Mouse (Mus musculus): ENCODE data around the gene Tmem91. TPM values are rescaled to one million over a fixed set of nuclear protein-coding genes. Genes with fewer than 3 reads are reported as not detected.

Tmem91 gene
- total and polyA plus RNA-seq, 3 experiments: 0.55 to 1.3 TPM; not detected in 1

DNA sequence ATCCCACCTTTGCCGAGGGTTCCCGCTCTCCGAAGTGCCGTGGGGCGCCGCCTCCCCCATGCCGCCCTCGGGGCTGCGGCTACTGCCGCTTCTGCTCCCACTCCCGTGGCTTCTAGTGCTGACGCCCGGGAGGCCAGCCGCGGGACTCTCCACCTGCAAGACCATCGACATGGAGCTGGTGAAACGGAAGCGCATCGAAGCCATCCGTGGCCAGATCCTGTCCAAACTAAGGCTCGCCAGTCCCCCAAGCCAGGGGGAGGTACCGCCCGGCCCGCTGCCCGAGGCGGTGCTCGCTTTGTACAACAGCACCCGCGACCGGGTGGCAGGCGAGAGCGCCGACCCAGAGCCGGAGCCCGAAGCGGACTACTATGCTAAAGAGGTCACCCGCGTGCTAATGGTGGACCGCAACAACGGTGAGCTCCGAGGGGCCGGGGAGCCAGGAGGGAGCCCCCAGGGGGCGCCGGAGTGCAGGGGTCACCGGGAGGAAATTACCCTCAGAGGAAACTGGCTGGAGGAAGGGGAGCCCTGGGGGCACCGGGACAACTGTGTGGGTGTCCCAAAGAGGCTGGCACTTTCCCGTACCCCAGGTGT is 12.9 kb upstream of the Tmem91 start:
- H3K27ac ChIP-seq (ENCODE audit: insufficient read depth, low read depth): peak overlapping the region; percentile 64
- in situ Hi-C loops (cut with MboI; ENCODE audit: low pct_ligation_motif_present, low pct_unique_long_range_greater_than_20kb, low sequenced_read_pairs): no loop called here
- H3K9me3 ChIP-seq (replicated peaks; ENCODE audit: low read length): no peaks in the 10 kb centered on the region
- dilution Hi-C loops (cut with MboI; ENCODE audit: extremely low pct_ligation_motif_present, extremely low pct_unique_long_range_greater_than_20kb, low sequenced_read_pairs): no loop called here
- peaks cover 21 to 45% of the 10 kb centered on the region in 2 experiments for H3K4me1 ChIP-seq (ENCODE audit: control insufficient read depth in 1 of 2, insufficient read depth in 2 of 2)
- peaks cover 25% of the 10 kb centered on the region for H3K79me2 ChIP-seq (replicated peaks; ENCODE audit: control insufficient read depth, extremely low read depth, insufficient read depth, poor library complexity, severe bottlenecking)
- no peaks in the 10 kb centered on the region for H3K27me3 ChIP-seq (replicated peaks)
- DNase-seq (ENCODE audit: extremely low read depth): peak; percentile 48
- H3K36me3 ChIP-seq (replicated peaks in 1 of 2; ENCODE audit: control insufficient read depth in 1 of 2, insufficient read depth in 1 of 2, low read length in 1 of 2): peaks cover 10 to 44% of the 10 kb centered on the region in 2 experiments
- H3K4me3 ChIP-seq (replicated peaks in 1 of 3; ENCODE audit: low read depth in 2 of 3, low read length in 2 of 3, poor library complexity in 1 of 3): peak overlapping the region; percentile 73 to 87 (median 83)
- no peak; the same call in 1 of the 2 replicates for TF ChIP-seq IRF4 (IDR thresholded peaks at IDR 0.05; ENCODE audit: low read depth, low read length)
- TF ChIP-seq SIN3A (IDR thresholded peaks at IDR 0.05; ENCODE audit: low read length): peak; percentile 75
- peak; percentile 91; the same call in 1 of the 2 replicates for TF ChIP-seq UBTF (IDR thresholded peaks at IDR 0.05; ENCODE audit: low read depth, low read length)
- TF ChIP-seq ZMIZ1 (IDR thresholded peaks at IDR 0.05; ENCODE audit: low read depth, low read length): peak; percentile 43; the same call in 1 of the 2 replicates
- TF ChIP-seq ZKSCAN1 (IDR thresholded peaks at IDR 0.05; ENCODE audit: borderline replicate concordance, low read depth, low read length): peak; percentile 16; the same call in 1 of the 2 replicates
- TF ChIP-seq RAD21 (IDR thresholded peaks at IDR 0.05; ENCODE audit: low read depth, low read length): no peak; the same call in none of the 2 replicates
- no peak for TF ChIP-seq MAFK (IDR thresholded peaks at IDR 0.05; ENCODE audit: insufficient replicate concordance, low read length)
- peak; percentile 18; the same call in 1 of the 2 replicates for TF ChIP-seq NELFE (IDR thresholded peaks at IDR 0.05; ENCODE audit: low read depth, low read length)
- TF ChIP-seq CTCF (conservative IDR thresholded peaks at IDR 0.05 in 1 of 2, IDR thresholded peaks at IDR 0.05 in 1 of 2; ENCODE audit: low read depth in 2 of 2, low read length in 2 of 2): peak in 1 of 2 experiments; percentile 68; a peak in 2 of 4 replicates
- TF ChIP-seq SMC3 (IDR thresholded peaks at IDR 0.05; ENCODE audit: low read depth, low read length): peak; percentile 24; the same call in 1 of the 2 replicates
- peak; percentile 19; the same call in 1 of the 2 replicates for TF ChIP-seq HCFC1 (IDR thresholded peaks at IDR 0.05; ENCODE audit: low read depth, low read length)
- no peak for TF ChIP-seq USF2 (conservative IDR thresholded peaks at IDR 0.05; ENCODE audit: low read depth, low read length)
- peak; percentile 62 for TF ChIP-seq MXI1 (IDR thresholded peaks at IDR 0.05; ENCODE audit: low read depth, low read length)
- TF ChIP-seq TCF12 (IDR thresholded peaks at IDR 0.05; ENCODE audit: low read depth, low read length): peak; percentile 45; the same call in 1 of the 2 replicates
- peak; percentile 15; the same call in 1 of the 2 replicates for TF ChIP-seq MAX (IDR thresholded peaks at IDR 0.05; ENCODE audit: low read length)
- TF ChIP-seq ETS1 (conservative IDR thresholded peaks at IDR 0.05; ENCODE audit: low read depth, low read length): 0 out of 2 replicates have a peak, but pooled peaks have one; percentile 7
- no peak for TF ChIP-seq ZC3H11A (IDR thresholded peaks at IDR 0.05; ENCODE audit: low read depth, low read length)
- peak; percentile 76; the same call in 1 of the 2 replicates for TF ChIP-seq MAZ (IDR thresholded peaks at IDR 0.05; ENCODE audit: low read depth, low read length)
- peak overlapping the region; percentile 98 for H3K9ac ChIP-seq (ENCODE audit: insufficient read depth, low read depth)
- peak overlapping the region; percentile 60 for H3K4me2 ChIP-seq (ENCODE audit: insufficient read depth, low read depth, poor library complexity, severe bottlenecking)
